Mouse (Mus musculus) liver, embryonic 14.5 days (tissue): ENCODE measurements at regions not wholly inside any gene's neighbourhood (a gene's known extent, or its start where the extent isn't known, plus 50 kb on each side); places are given as distances from the start of the nearest gene placed in this dataset.

ENCODE experiments used
- ATAC-seq: fragments of 200-750 bp; cut with Nextera tagmentation; 2 replicates; pipeline ENCODE4 v1.8.0; 2017; ENCODE audit warnings: moderate number of reproducible peaks, mild to moderate bottlenecking, moderate library complexity; ENCODE audit not compliant: insufficient read depth
- DNase-seq, 3 experiments: peaks; one replicate each; pipeline ENCODE4 v3.0.0-alpha.2; 2012 to 2013; ENCODE audit warnings: low read depth in 3 of 3, low spot score in 3 of 3
- H3K27ac ChIP-seq: fragments of 300-500 bp; sonication (generic); 2 replicates; pipeline ENCODE4 v1.5.1; 2014; ENCODE audit warnings: moderate library complexity, mild to moderate bottlenecking, control low read depth, inconsistent platforms
- H3K27me3 ChIP-seq: fragments of 300-500 bp; sonication (generic); 2 replicates; pipeline ENCODE4 v1.6.1; 2014; ENCODE audit warnings: mild to moderate bottlenecking, low read length, moderate library complexity; ENCODE audit not compliant: control insufficient read depth, insufficient read depth
- H3K36me3 ChIP-seq: fragments of 300-500 bp; sonication (generic); replicated peaks from 2 replicates; pipeline ENCODE4 v1.6.1; 2014; ENCODE audit warnings: low read depth; ENCODE audit not compliant: control insufficient read depth, insufficient read depth
- H3K4me1 ChIP-seq, 2 experiments: fragments of 200-500 bp in 1 of 2; fragments of 300-500 bp in 1 of 2; sonication (generic) in 1 of 2; replicated peaks; 2 replicates each; pipeline ENCODE4 v1.6.1; 2012 to 2014; ENCODE audit warnings: antibody characterized with exemption in 1 of 2, inconsistent platforms in 1 of 2, low read length in 1 of 2; ENCODE audit not compliant: control insufficient read depth in 2 of 2, insufficient read depth in 2 of 2
- H3K4me2 ChIP-seq: fragments of 300-500 bp; sonication (generic); 2 replicates; pipeline ENCODE4 v1.6.1; 2014; ENCODE audit warnings: low read depth, mild to moderate bottlenecking, control low read depth, moderate library complexity
- H3K4me3 ChIP-seq, 2 experiments: fragments of 200-500 bp in 1 of 2; fragments of 300-500 bp in 1 of 2; sonication (generic) in 1 of 2; 2 replicates each; pipeline ENCODE4 v1.5.1; 2012 to 2014; ENCODE audit warnings: low read depth in 2 of 2, low read length in 2 of 2, mild to moderate bottlenecking in 2 of 2, control low read depth in 1 of 2, inconsistent platforms in 1 of 2, moderate library complexity in 1 of 2; ENCODE audit not compliant: insufficient read depth in 1 of 2
- H3K9ac ChIP-seq: fragments of 300-500 bp; sonication (generic); replicated peaks from 2 replicates; pipeline ENCODE4 v1.6.1; 2014; ENCODE audit warnings: mild to moderate bottlenecking, control low read depth, moderate library complexity
- H3K9me3 ChIP-seq: fragments of 300-500 bp; sonication (generic); 2 replicates; pipeline ENCODE4 v1.6.1; 2016; ENCODE audit warnings: low read length, mixed read lengths; ENCODE audit not compliant: control insufficient read depth
- CTCF ChIP-seq: IDR thresholded peaks from 2 replicates; pipeline ENCODE4 v1.5.1; 2016; ENCODE audit warnings: antibody characterized with exemption, low read depth, control low read depth
- EP300 ChIP-seq: IDR thresholded peaks from 2 replicates; pipeline ENCODE4 v1.6.1; 2016; ENCODE audit warnings: antibody characterized with exemption, low read depth
- WGBS: fragments of 180-500 bp; shearing (Covaris S2); extraction: QIAGEN DNeasy Blood & Tissue Kit; methylation state at CpG from one replicate; pipeline ENCODE4 v1.1.7; 2014; ENCODE audit not compliant: insufficient replicate concordance; 5-methylcytosine and 5-hydroxymethylcytosine counted together

GRCm38 (mm10) chr4:89425916-89426315 lies 115.1 kb upstream of the Cdkn2b start:
- TF ChIP-seq EP300 (no peak), CTCF (no peak)
- H3K4me2 ChIP-seq = no peak overlapping the region
- DNase-seq (no peak), ATAC-seq (no peak)
- H3K36me3 ChIP-seq = no peaks in the 10 kb centered on the region
- H3K9ac ChIP-seq = no peak overlapping the region
- H3K9me3 ChIP-seq = no peaks in the 10 kb centered on the region
- no peak overlapping the region for H3K27ac ChIP-seq
- H3K4me3 ChIP-seq = no peak overlapping the region
- H3K4me1 ChIP-seq = peaks cover 0 to 2% of the 10 kb centered on the region in 2 experiments; a peak in 2 of 4 replicates
- WGBS = 57% methylated on average over 2 of the region's 2 CpGs
- no peaks in the 10 kb centered on the region for H3K27me3 ChIP-seq

- ATAC-seq (no peak), DNase-seq (no peak)
- WGBS = 42% methylated on average over 6 of the region's 6 CpGs
- no peak for TF ChIP-seq CTCF
- TF ChIP-seq EP300 = no peak
- no peaks in the 10 kb centered on the region for H3K27me3 ChIP-seq
- no peak overlapping the region for H3K4me2 ChIP-seq
- H3K27ac ChIP-seq = no peak overlapping the region
- no peaks in the 10 kb centered on the region for H3K9me3 ChIP-seq
- H3K9ac ChIP-seq = no peak overlapping the region
- H3K36me3 ChIP-seq = no peaks in the 10 kb centered on the region
- no peak overlapping the region for H3K4me3 ChIP-seq
- H3K4me1 ChIP-seq = no peaks in the 10 kb centered on the region
Observed at GRCm38 (mm10) chr4:89421694-89422354, 111.0 kb upstream of the Cdkn2b start.

GRCm38 (mm10) chr4:89420868-89421267 lies 110.0 kb upstream of the Cdkn2b start:
- Histone ChIP-seq H3K27ac (no peak overlapping the region), H3K27me3 (no peaks in the 10 kb centered on the region), H3K9ac (no peak overlapping the region), H3K36me3 (no peaks in the 10 kb centered on the region), H3K4me3 (no peak overlapping the region), H3K4me1 (no peaks in the 10 kb centered on the region), H3K9me3 (no peaks in the 10 kb centered on the region), H3K4me2 (no peak overlapping the region)
- TF ChIP-seq CTCF (no peak), EP300 (no peak)
- no peak for ATAC-seq
- no peak for DNase-seq
- 67% methylated on average over 5 of the region's 5 CpGs for WGBS

GRCm38 (mm10) chr4:89419507-89419906 lies 108.7 kb upstream of the Cdkn2b start:
- WGBS = 67% methylated on average over 7 of the region's 7 CpGs
- no peak for ATAC-seq
- no peaks in the 10 kb centered on the region for H3K36me3 ChIP-seq
- H3K27ac ChIP-seq = no peak overlapping the region
- H3K9me3 ChIP-seq = no peaks in the 10 kb centered on the region
- H3K4me2 ChIP-seq = no peak overlapping the region
- no peak overlapping the region for H3K4me3 ChIP-seq
- no peaks in the 10 kb centered on the region for H3K27me3 ChIP-seq
- no peaks in the 10 kb centered on the region for H3K4me1 ChIP-seq
- TF ChIP-seq CTCF (no peak), EP300 (no peak)
- no peak overlapping the region for H3K9ac ChIP-seq
- no peak for DNase-seq

- Histone ChIP-seq H3K4me1 (no peaks in the 10 kb centered on the region), H3K4me2 (no peak overlapping the region), H3K9ac (no peak overlapping the region), H3K36me3 (no peaks in the 10 kb centered on the region), H3K27me3 (no peaks in the 10 kb centered on the region), H3K9me3 (no peaks in the 10 kb centered on the region), H3K4me3 (no peak overlapping the region), H3K27ac (no peak overlapping the region)
- ATAC-seq = no peak
- TF ChIP-seq EP300 (no peak), CTCF (no peak)
- no peak for DNase-seq
- WGBS = 43% methylated on average over 2 of the region's 2 CpGs
Observed at GRCm38 (mm10) chr4:89405624-89406167, 94.9 kb upstream of the Cdkn2b start.
